Mouse (Mus musculus) hindbrain, embryonic 12.5 days (tissue): Measurements from ENCODE around the gene Ano8. TPM values are rescaled to one million over a fixed set of nuclear protein-coding genes. Genes with fewer than 3 reads are reported as not detected.
A peak's percentile ranks its signal among the peaks of the same experiment; 100 is the strongest.

Source experiments
- ATAC-seq: fragments of 200-750 bp; cut with Nextera tagmentation; 2 replicates; pipeline ENCODE4 v1.8.0; 2017; ENCODE audit warnings: moderate TSS enrichment; ENCODE audit not compliant: low FRiP score
- H3K27ac ChIP-seq: fragments of 300-500 bp; sonication (generic); 2 replicates; pipeline ENCODE4 v1.5.1; 2016; ENCODE audit warnings: mild to moderate bottlenecking
- H3K27me3 ChIP-seq: fragments of 300-500 bp; sonication (generic); 2 replicates; pipeline ENCODE4 v1.6.1; 2016; ENCODE audit warnings: mild to moderate bottlenecking
- H3K36me3 ChIP-seq: fragments of 300-500 bp; sonication (generic); 2 replicates; pipeline ENCODE4 v1.6.1; 2016; ENCODE audit warnings: mild to moderate bottlenecking
- H3K4me1 ChIP-seq: fragments of 300-500 bp; sonication (generic); 2 replicates; pipeline ENCODE4 v1.6.1; 2016
- H3K4me2 ChIP-seq: fragments of 300-500 bp; sonication (generic); replicated peaks from 2 replicates; pipeline ENCODE4 v1.6.1; 2016; ENCODE audit warnings: mild to moderate bottlenecking
- H3K4me3 ChIP-seq: fragments of 300-500 bp; sonication (generic); 2 replicates; pipeline ENCODE4 v1.5.1; 2016; ENCODE audit warnings: mild to moderate bottlenecking
- H3K9ac ChIP-seq: fragments of 300-500 bp; sonication (generic); 2 replicates; pipeline ENCODE4 v1.6.1; 2016; ENCODE audit warnings: mild to moderate bottlenecking, moderate library complexity
- H3K9me3 ChIP-seq: fragments of 300-500 bp; sonication (generic); replicated peaks from 2 replicates; pipeline ENCODE4 v1.6.1; 2016; ENCODE audit warnings: mild to moderate bottlenecking
- WGBS: fragments of 180-500 bp; shearing (Covaris S2); methylation state at CpG from one replicate; pipeline ENCODE4 v1.1.7; 2016; 5-methylcytosine and 5-hydroxymethylcytosine counted together
- polyA plus RNA-seq: library from polyadenylated mRNA; unstranded; fragments of >200 nt; fragmentation: Nextera tagmentation; extraction: Ambion mirVana; gene quantifications from 2 replicates; pipeline ENCODE4 v1.2.1, GENCODE M21; 2016

The Ano8 gene
- polyA plus RNA-seq, 1 experiment from 2014 or later, result 18.0 TPM

- no peak overlapping the region for H3K4me3 ChIP-seq
- H3K9ac ChIP-seq, result no peak overlapping the region
- 95% methylated on average over 5 of the region's 5 CpGs for WGBS
- ATAC-seq, result no peak
- H3K27ac ChIP-seq, result no peak overlapping the region
- H3K4me1 ChIP-seq, result peaks cover 49% of the 10 kb centered on the region
- no peak overlapping the region for H3K4me2 ChIP-seq
- no peaks in the 10 kb centered on the region for H3K27me3 ChIP-seq
- no peaks in the 10 kb centered on the region for H3K9me3 ChIP-seq
- H3K36me3 ChIP-seq, result peaks cover 8% of the 10 kb centered on the region; the same call in 1 of the 2 replicates
These were observed 19.6 kb downstream of the Ano8 start for GRCm38 (mm10) chr8:71466198-71466597.

DNA sequence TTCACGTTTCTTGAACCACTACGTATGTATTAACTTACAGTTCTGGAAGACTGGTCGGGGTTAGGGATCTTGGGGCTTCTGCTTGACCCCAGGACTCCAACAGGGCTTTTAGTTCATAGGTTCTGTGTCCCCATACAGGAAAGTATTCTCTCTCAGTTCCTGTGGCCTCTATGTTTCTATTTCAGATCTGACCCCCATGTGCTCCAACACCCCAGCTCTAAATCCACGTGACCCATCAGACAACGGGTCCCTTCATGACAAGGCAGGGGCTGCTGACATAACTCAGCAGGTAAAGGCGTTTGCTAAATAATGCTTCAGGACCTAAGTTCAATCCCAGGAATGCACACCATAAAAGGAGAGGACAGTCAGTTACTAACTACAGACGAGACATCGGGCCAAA, 20.0 kb downstream of the Ano8 start:
- Histone ChIP-seq H3K4me1 (peaks cover 49% of the 10 kb centered on the region), H3K27me3 (no peaks in the 10 kb centered on the region), H3K4me2 (peak overlapping the region; percentile 77), H3K9ac (peak overlapping the region; percentile 75), H3K9me3 (no peaks in the 10 kb centered on the region), H3K27ac (no peak overlapping the region), H3K36me3 (peaks cover 10% of the 10 kb centered on the region; the same call in 1 of the 2 replicates), H3K4me3 (peak overlapping the region; percentile 72)
- no peak for ATAC-seq
- 86% methylated on average over 8 of the region's 8 CpGs for WGBS

DNA sequence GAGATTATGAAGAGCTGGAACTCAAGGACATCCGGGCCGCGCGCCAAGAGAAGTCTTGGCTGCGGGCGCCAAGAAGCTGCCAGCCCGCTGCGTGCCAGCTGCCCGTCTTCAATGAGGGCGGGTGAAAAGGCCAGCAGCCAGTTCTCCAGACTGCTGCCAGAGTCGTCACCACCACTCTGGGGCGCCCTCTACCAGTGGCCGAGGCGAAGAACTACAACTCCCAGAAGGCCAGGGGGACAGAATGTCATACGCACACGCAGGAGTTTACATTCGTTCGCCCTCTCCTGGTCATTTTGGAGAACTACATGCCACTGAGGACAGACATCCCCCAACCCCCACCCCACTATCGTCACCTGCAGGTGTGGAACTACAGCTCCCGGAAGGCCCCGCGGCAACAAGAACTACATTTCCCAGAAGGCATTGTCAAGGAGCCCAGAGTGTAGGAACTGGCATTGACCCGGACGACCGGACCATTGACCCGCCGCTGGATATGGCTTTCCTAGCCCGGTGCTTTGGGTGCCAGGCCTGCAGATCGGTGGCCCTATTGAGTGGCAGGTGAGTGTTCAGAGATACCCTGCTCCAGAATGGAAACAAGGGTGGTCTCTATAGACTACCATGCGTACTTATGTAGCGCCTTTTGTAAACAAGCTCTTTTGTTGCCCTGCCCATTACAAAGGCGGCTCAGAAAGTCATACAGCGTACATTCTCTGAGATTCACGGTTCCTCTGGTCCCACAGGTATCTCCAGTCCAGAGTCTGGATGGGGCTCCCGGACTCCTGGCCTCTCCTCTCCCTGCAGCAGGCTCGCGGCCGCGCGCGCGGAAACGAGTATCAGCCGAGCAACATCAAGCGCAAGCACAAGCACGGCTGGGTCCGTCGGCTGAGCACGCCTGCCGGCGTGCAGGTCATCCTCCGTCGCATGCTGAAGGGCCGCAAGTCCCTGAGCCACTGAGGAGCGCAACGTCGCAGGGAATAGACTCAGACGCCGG, 21.0 kb downstream of the Ano8 start, which contains the start of gene Mrpl34:
Gene Mrpl34 (plus strand): TSS at position 447 of the 988 bp plus-strand sequence.
- H3K9ac ChIP-seq, result peak within 1 kb of the TSS; percentile 90
- H3K4me2 ChIP-seq, result peak within 1 kb of the TSS; percentile 82
- peaks cover 40% of the 10 kb centered on the region for H3K4me1 ChIP-seq
- peak within 1 kb of the TSS; percentile 84 for H3K27ac ChIP-seq
- no peaks in the 10 kb centered on the region for H3K27me3 ChIP-seq
- under 1% methylated on average over 59 of the region's 59 CpGs for WGBS
- peak; percentile 75 for ATAC-seq
- peaks cover 18% of the 10 kb centered on the region for H3K36me3 ChIP-seq
- H3K9me3 ChIP-seq, result no peaks in the 10 kb centered on the region
- H3K4me3 ChIP-seq, result peak within 1 kb of the TSS; percentile 72

DNA sequence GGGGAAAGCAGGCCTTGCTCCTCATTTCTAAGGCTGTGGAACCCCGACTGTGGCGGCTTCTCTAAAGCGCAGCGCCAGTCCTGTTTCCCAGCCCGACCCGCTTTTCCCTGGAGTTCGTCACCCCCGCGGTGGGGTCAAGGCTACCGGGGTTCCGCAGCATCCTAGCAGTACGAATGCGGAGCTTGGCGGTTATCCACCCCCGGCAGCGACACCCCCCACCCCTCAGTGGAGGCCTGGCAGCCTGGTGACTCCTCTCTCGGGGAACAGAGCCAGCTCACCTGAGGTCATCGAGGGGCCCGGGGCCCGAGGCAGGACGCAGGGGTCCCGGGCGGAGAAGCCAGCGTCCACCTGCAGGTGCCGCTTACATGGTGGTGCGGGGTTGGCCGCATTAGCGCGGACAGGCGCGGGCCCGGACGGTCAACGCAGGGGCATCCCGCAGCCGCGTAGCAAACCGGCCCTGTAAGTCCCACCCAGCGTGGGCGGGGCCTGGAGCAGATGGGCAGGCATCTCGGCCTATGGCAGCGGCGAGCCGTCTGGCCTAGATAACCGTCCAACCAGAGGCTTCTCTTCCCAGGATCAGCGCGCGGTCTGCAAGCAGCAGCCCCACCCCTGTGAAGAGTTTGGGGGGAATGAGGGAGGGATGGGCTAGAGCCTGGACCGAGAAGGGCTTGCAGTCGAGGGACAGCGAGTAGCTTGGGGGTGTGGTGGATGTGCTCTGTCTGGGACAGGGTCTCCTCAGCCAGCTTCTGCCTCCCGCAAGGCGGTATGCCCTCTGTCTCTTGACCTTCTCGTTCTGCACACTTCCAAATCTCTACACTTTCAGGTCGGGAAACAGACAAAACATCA, 22.4 kb downstream of the Ano8 start, which contains the start of gene Abhd8:
Gene Abhd8 (minus strand): TSS at position 468 of the 846 bp plus-strand sequence.
- peak; percentile 83 for ATAC-seq
- peaks cover 45% of the 10 kb centered on the region for H3K4me1 ChIP-seq
- 1% methylated on average over 55 of the region's 55 CpGs for WGBS
- peak within 1 kb of the TSS; percentile 72 for H3K4me3 ChIP-seq
- H3K4me2 ChIP-seq, result peak within 1 kb of the TSS; percentile 82
- peaks cover 31% of the 10 kb centered on the region for H3K36me3 ChIP-seq
- H3K27me3 ChIP-seq, result no peaks in the 10 kb centered on the region
- peak within 1 kb of the TSS; percentile 84 for H3K27ac ChIP-seq
- peak within 1 kb of the TSS; percentile 90 for H3K9ac ChIP-seq
- no peaks in the 10 kb centered on the region for H3K9me3 ChIP-seq

GRCm38 (mm10) chr8:71462786-71463185, 23.0 kb downstream of the Ano8 start:
- peaks cover 38% of the 10 kb centered on the region for H3K36me3 ChIP-seq
- peak overlapping the region; percentile 84 for H3K27ac ChIP-seq
- WGBS, result 4% methylated on average over 16 of the region's 16 CpGs
- ATAC-seq, result peak; percentile 3; the same call in 1 of the 2 replicates
- peak overlapping the region; percentile 82 for H3K4me2 ChIP-seq
- H3K4me1 ChIP-seq, result peaks cover 46% of the 10 kb centered on the region
- no peaks in the 10 kb centered on the region for H3K9me3 ChIP-seq
- H3K27me3 ChIP-seq, result no peaks in the 10 kb centered on the region
- peak overlapping the region; percentile 72 for H3K4me3 ChIP-seq
- peak overlapping the region; percentile 90 for H3K9ac ChIP-seq

DNA sequence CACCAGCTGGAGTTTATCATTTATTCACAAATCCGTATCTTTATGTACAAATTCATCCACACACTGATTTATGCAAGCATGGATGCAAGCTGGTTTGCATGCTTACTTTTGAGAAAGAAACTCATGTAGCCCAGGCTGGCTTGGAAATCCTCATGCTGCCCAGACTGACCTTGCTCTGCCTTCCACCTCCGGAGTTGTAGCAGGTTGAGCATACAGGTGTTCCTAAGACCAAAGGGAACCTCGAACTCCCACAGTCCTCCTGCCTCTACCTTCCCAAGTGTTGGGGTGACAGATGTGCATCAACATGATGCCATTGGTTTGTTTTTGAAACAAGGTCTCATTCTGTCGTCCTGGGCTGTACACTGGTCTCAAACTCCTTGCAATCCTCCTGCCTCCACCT, 23.6 kb downstream of the Ano8 start:
- Histone ChIP-seq H3K4me3 (peak overlapping the region; percentile 72), H3K36me3 (peaks cover 43% of the 10 kb centered on the region), H3K9me3 (no peaks in the 10 kb centered on the region), H3K4me1 (peaks cover 46% of the 10 kb centered on the region), H3K27me3 (no peaks in the 10 kb centered on the region), H3K4me2 (peak overlapping the region; percentile 82), H3K9ac (peak overlapping the region; percentile 90; the same call in 1 of the 2 replicates), H3K27ac (no peak overlapping the region)
- 74% methylated on average over 4 of the region's 4 CpGs for WGBS
- no peak for ATAC-seq

GRCm38 (mm10) chr8:71461152-71461840, 24.5 kb downstream of the Ano8 start:
- ATAC-seq, result no peak
- Histone ChIP-seq H3K4me2 (peak overlapping the region; percentile 82), H3K4me3 (peak overlapping the region; percentile 72; the same call in 1 of the 2 replicates)

GRCm38 (mm10) chr8:71460716-71461115, 25.0 kb downstream of the Ano8 start:
- no peak for ATAC-seq
- 95% methylated on average over 6 of the region's 6 CpGs for WGBS
- no peak overlapping the region for H3K4me2 ChIP-seq
- H3K4me3 ChIP-seq, result no peak overlapping the region
- peaks cover 55% of the 10 kb centered on the region for H3K36me3 ChIP-seq
- no peaks in the 10 kb centered on the region for H3K27me3 ChIP-seq
- H3K9ac ChIP-seq, result no peak overlapping the region
- no peak overlapping the region for H3K27ac ChIP-seq
- peaks cover 42% of the 10 kb centered on the region for H3K4me1 ChIP-seq
- no peaks in the 10 kb centered on the region for H3K9me3 ChIP-seq

More at GRCm38 (mm10) chr8:71461152-71461840, 24.5 kb downstream of the Ano8 start:
- no peak overlapping the region for H3K27ac ChIP-seq
- H3K9ac ChIP-seq, result peak overlapping the region; percentile 19; the same call in 1 of the 2 replicates
- no peaks in the 10 kb centered on the region for H3K9me3 ChIP-seq
- no peaks in the 10 kb centered on the region for H3K27me3 ChIP-seq
- peaks cover 52% of the 10 kb centered on the region for H3K36me3 ChIP-seq
- peaks cover 46% of the 10 kb centered on the region for H3K4me1 ChIP-seq
- 78% methylated on average over 47 of the region's 47 CpGs for WGBS

DNA sequence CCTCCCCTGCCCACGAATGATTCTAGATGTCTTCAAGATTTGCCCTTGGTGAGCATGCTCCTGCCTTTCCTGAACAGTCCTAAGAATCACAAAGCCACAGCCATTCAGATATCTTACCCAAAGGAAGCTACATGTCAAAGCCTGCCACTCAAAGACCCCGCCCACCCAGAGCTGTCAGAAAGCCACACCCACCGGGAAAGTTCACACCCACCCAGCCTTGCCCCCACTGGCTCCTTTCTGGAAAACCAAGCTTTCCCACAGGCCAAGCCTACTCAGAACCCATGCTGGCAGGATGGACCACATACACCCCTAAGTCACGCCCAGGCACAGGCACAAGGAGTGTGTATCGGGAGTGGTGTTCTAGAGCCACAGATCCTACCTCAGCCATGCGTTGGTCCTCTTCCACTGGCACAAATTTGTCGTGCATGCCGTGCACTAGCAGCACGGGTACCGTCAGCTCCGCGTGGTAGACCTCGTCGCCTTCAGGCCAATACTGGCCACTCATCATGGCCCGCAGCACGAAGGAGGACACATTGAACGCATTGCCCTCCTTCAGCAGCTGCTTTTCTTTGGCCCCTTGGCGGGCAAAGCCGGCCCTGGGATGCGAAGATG, 28.0 kb downstream of the Ano8 start:
- Histone ChIP-seq H3K36me3 (peaks cover 55% of the 10 kb centered on the region), H3K4me1 (peaks cover 26% of the 10 kb centered on the region), H3K9me3 (no peaks in the 10 kb centered on the region), H3K4me2 (no peak overlapping the region), H3K27me3 (no peaks in the 10 kb centered on the region), H3K9ac (no peak overlapping the region), H3K4me3 (no peak overlapping the region), H3K27ac (no peak overlapping the region)
- ATAC-seq, result no peak
- 85% methylated on average over 20 of the region's 20 CpGs for WGBS

GRCm38 (mm10) chr8:71456906-71457305, 28.9 kb downstream of the Ano8 start:
- no peak overlapping the region for H3K4me3 ChIP-seq
- H3K27me3 ChIP-seq, result no peaks in the 10 kb centered on the region
- no peak overlapping the region for H3K9ac ChIP-seq
- peaks cover 55% of the 10 kb centered on the region for H3K36me3 ChIP-seq
- H3K4me1 ChIP-seq, result peaks cover 18% of the 10 kb centered on the region
- no peak overlapping the region for H3K4me2 ChIP-seq
- 40% methylated on average over 22 of the region's 22 CpGs for WGBS
- no peak for ATAC-seq
- H3K9me3 ChIP-seq, result no peaks in the 10 kb centered on the region
- no peak overlapping the region for H3K27ac ChIP-seq

DNA sequence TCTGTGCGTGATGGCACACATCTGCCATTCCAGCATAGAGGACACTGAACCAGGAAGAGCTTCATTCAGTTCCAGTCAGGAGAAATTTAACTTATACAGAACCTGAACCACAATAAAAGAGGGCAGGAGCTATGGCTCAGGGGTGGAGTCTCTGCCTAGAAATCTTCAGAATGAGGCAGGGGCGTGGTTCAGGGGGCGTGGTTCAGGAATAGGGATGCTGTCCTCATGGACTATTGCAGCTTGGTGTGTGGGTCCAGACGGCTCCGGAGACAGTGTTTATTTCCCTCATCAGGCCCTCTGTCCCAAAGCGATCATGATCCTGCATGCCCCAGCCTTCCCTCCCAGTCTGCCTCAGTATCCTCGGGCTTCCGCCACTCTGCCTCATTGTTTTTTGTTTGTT, 31.1 kb downstream of the Ano8 start:
- H3K9ac ChIP-seq, result no peak overlapping the region
- no peaks in the 10 kb centered on the region for H3K9me3 ChIP-seq
- WGBS, result 84% methylated on average over 8 of the region's 8 CpGs
- H3K36me3 ChIP-seq, result peaks cover 36% of the 10 kb centered on the region
- H3K4me3 ChIP-seq, result no peak overlapping the region
- peaks cover 7% of the 10 kb centered on the region; the same call in 1 of the 2 replicates for H3K4me1 ChIP-seq
- H3K27me3 ChIP-seq, result no peaks in the 10 kb centered on the region
- ATAC-seq, result no peak
- no peak overlapping the region for H3K27ac ChIP-seq
- H3K4me2 ChIP-seq, result no peak overlapping the region
